Mouse (Mus musculus): ENCODE data around the gene Vwa5b2.
A peak's percentile ranks its signal among the peaks of the same experiment; 100 is the strongest.

Vwa5b2 gene

GRCm38 (mm10) chr16:20589366-20589938, at the start of gene Vwa5b2:
TSS of gene Vwa5b2 (plus strand) at chr16:20589471.
- DNase-seq (ENCODE audit: low spot score): no peak

GRCm38 (mm10) chr16:20539649-20540048, 49.6 kb upstream of the Vwa5b2 start:
- DNase-seq (ENCODE audit: low spot score): no peak

GRCm38 (mm10) chr16:20540438-20540837, 48.8 kb upstream of the Vwa5b2 start:
- DNase-seq (ENCODE audit: low spot score): no peak

- DNase-seq (ENCODE audit: low spot score): no peak
These were observed 43.6 kb upstream of the Vwa5b2 start for GRCm38 (mm10) chr16:20545696-20546095.

- no peak for DNase-seq (ENCODE audit: low spot score)
These were observed 41.8 kb upstream of the Vwa5b2 start for GRCm38 (mm10) chr16:20547423-20547822.

- peak; percentile 91 for DNase-seq (ENCODE audit: low spot score)
These were observed 40.9 kb upstream of the Vwa5b2 start, which contains the start of gene Abcf3 for GRCm38 (mm10) chr16:20548096-20548948. TSS of gene Abcf3 (plus strand) at chr16:20548577.

GRCm38 (mm10) chr16:20549161-20549560, 40.1 kb upstream of the Vwa5b2 start:
- no peak for DNase-seq (ENCODE audit: low spot score)

- DNase-seq (ENCODE audit: low spot score): no peak
These were observed 37.6 kb upstream of the Vwa5b2 start for GRCm38 (mm10) chr16:20551691-20552090.

- no peak for DNase-seq (ENCODE audit: low spot score)
These were observed 36.7 kb upstream of the Vwa5b2 start for GRCm38 (mm10) chr16:20552594-20552993.

- no peak for DNase-seq (ENCODE audit: low spot score)
These were observed 34.3 kb upstream of the Vwa5b2 start for GRCm38 (mm10) chr16:20555000-20555399.

GRCm38 (mm10) chr16:20557381-20557780, 31.9 kb upstream of the Vwa5b2 start:
- no peak for DNase-seq (ENCODE audit: low spot score)

- no peak for DNase-seq (ENCODE audit: low spot score)
These were observed 24.2 kb upstream of the Vwa5b2 start for GRCm38 (mm10) chr16:20565075-20565474.

- no peak for DNase-seq (ENCODE audit: low spot score)
These were observed 838 bp downstream of the Vwa5b2 start for GRCm38 (mm10) chr16:20589939-20590679.

- no peak for DNase-seq (ENCODE audit: low spot score)
These were observed 1.4 kb downstream of the Vwa5b2 start for GRCm38 (mm10) chr16:20590680-20591038.

GRCm38 (mm10) chr16:20591076-20591705, 1.9 kb downstream of the Vwa5b2 start:
- no peak for DNase-seq (ENCODE audit: low spot score)

- no peak for DNase-seq (ENCODE audit: low spot score)
These were observed 5.9 kb downstream of the Vwa5b2 start for GRCm38 (mm10) chr16:20595060-20595673.

- DNase-seq (ENCODE audit: low spot score): no peak
These were observed 6.5 kb downstream of the Vwa5b2 start for GRCm38 (mm10) chr16:20595737-20596136.

GRCm38 (mm10) chr16:20596687-20597441, 7.6 kb downstream of the Vwa5b2 start:
- no peak for DNase-seq (ENCODE audit: low spot score)

GRCm38 (mm10) chr16:20600511-20600910, 11.2 kb downstream of the Vwa5b2 start:
- DNase-seq (ENCODE audit: low spot score): no peak

- DNase-seq (ENCODE audit: low spot score): no peak
These were observed 15.4 kb downstream of the Vwa5b2 start for GRCm38 (mm10) chr16:20604705-20605104.

Data from urinary bladder, postnatal 10 days (tissue).